ENCODE assay signal across 18 mouse cellular contexts in the genomic region with DNA sequence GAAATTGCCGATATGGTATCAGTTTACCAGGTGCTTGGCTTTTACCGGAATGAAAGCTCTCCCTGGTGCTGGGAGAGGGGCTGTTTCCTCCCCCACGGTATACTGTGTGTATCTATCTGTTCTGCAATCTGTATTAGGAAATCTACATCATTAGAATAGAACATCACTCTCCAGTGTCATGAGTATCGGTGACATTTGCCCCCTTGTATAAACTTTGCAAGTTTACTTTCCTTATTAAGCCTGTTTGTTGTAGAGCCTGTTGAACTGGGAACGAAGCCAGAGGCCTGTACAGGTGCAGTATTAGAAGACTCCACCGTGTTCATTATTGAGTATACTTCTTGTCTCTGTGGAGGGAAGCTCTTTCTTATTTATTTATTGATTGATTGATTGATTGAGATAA. TPM values are rescaled to one million over a fixed set of nuclear protein-coding genes. Genes with fewer than 3 reads are reported as not detected.
DNase-seq lines count a peak whose midpoint lies in the region; ATAC-seq and TF ChIP-seq lines count a peak whose summit lies in the region.
"Had no signal": no experiment of that assay in that cellular context is flagged by ENCODE, and none has a peak within 500 bp of the region (broad histone marks: within the 10 kb centered on the region; RNA-seq: fewer than 3 reads in every experiment).

No protein-coding gene starts in this region.

- H3K4me2 ChIP-seq in lung, embryonic 14.5 days = no peak overlapping the region
- H3K4me2 ChIP-seq in kidney, embryonic 15.5 days = no peak overlapping the region
- H3K4me2 ChIP-seq: embryonic facial prominence, embryonic 13.5 days; heart, embryonic 13.5 days; limb, embryonic 12.5 days had no signal

- H3K4me3 ChIP-seq in lung, embryonic 14.5 days (ENCODE audit: low read depth, low read length) = no peak overlapping the region
- H3K4me3 ChIP-seq in kidney, embryonic 15.5 days (replicated peaks) = no peak overlapping the region
- H3K4me3 ChIP-seq: embryonic facial prominence, embryonic 13.5 days; gastrocnemius, adult 2 months; heart, embryonic 13.5 days; limb, embryonic 12.5 days had no signal

- WGBS in lung, embryonic 14.5 days = 38% methylated on average over 6 of the region's 6 CpGs
- 63% methylated on average over 6 of the region's 6 CpGs for WGBS in kidney, embryonic 15.5 days

- H3K9me3 ChIP-seq in lung, embryonic 14.5 days (ENCODE audit: low read depth, low read length) = no peaks in the 10 kb centered on the region
- no peaks in the 10 kb centered on the region for H3K9me3 ChIP-seq in kidney, embryonic 15.5 days (replicated peaks)
- H3K9me3 ChIP-seq: embryonic facial prominence, embryonic 13.5 days; heart, embryonic 13.5 days; limb, embryonic 12.5 days had no signal

- H3K27ac ChIP-seq in lung, embryonic 14.5 days (ENCODE audit: low read depth) = no peak overlapping the region
- H3K27ac ChIP-seq in kidney, embryonic 15.5 days = no peak overlapping the region
- H3K27ac ChIP-seq: embryonic facial prominence, embryonic 13.5 days; gastrocnemius, adult 2 months; heart, embryonic 13.5 days; limb, embryonic 12.5 days had no signal

- ATAC-seq in lung, embryonic 14.5 days (ENCODE audit: insufficient read depth) = peak; percentile 39; the same call in 1 of the 2 replicates
- ATAC-seq in kidney, embryonic 15.5 days (replicated peaks; ENCODE audit: low FRiP score) = no peak
- ATAC-seq: forebrain, postnatal 0 days; midbrain, embryonic 16.5 days had no signal

- H3K4me1 ChIP-seq in lung, embryonic 14.5 days (ENCODE audit: insufficient read depth) = no peaks in the 10 kb centered on the region
- H3K4me1 ChIP-seq in kidney, embryonic 15.5 days = no peaks in the 10 kb centered on the region
- H3K4me1 ChIP-seq: embryonic facial prominence, embryonic 13.5 days; heart, embryonic 13.5 days; limb, embryonic 12.5 days had no signal

- no peak for TF ChIP-seq CTCF in lung, embryonic 14.5 days (IDR thresholded peaks at IDR 0.05; ENCODE audit: low read depth)

- no peaks in the 10 kb centered on the region for H3K27me3 ChIP-seq in lung, embryonic 14.5 days (ENCODE audit: insufficient read depth, low read length)
- H3K27me3 ChIP-seq in kidney, embryonic 15.5 days = no peaks in the 10 kb centered on the region
- H3K27me3 ChIP-seq: embryonic facial prominence, embryonic 13.5 days; heart, embryonic 13.5 days; limb, embryonic 12.5 days had no signal

- no peak overlapping the region for H3K9ac ChIP-seq in lung, embryonic 14.5 days
- no peak overlapping the region for H3K9ac ChIP-seq in kidney, embryonic 15.5 days
- H3K9ac ChIP-seq: embryonic facial prominence, embryonic 13.5 days; forebrain, postnatal 0 days; heart, embryonic 13.5 days; limb, embryonic 12.5 days had no signal

- H3K36me3 ChIP-seq in lung, embryonic 14.5 days (ENCODE audit: insufficient read depth) = no peaks in the 10 kb centered on the region
- H3K36me3 ChIP-seq in kidney, embryonic 15.5 days = no peaks in the 10 kb centered on the region
- H3K36me3 ChIP-seq: embryonic facial prominence, embryonic 13.5 days; heart, embryonic 13.5 days; limb, embryonic 12.5 days had no signal

- DNase-seq in urinary bladder, adult 18-20 months (ENCODE audit: low spot score in 2 of 2) = peak; percentile 21 to 29
- DNase-seq in urinary bladder, postnatal 25 days (ENCODE audit: low spot score) = no peak
- peak; percentile 50 for DNase-seq in lung, embryonic 14.5 days
- DNase-seq in lung, postnatal 25 days (ENCODE audit: low spot score) = peak; percentile 43
- no peak for DNase-seq in layer of hippocampus, postnatal 14 days (ENCODE audit: low spot score in 2 of 2)
- DNase-seq in adrenal gland, postnatal 25 days = no peak
- DNase-seq: adrenal gland, postnatal 36 days; cerebellum, adult 8-10 months; forebrain, postnatal 0 days; gastrocnemius, adult 2 months; heart, adult 11 months; kidney, postnatal 14 days; thymus, postnatal 14 days had no signal

RNA-seq across cellular contexts. Expression of gene Psma6, which starts 30.6 kb away (rescaled TPM):
- 423 and 432 TPM in 2 replicates for polyA plus RNA-seq in lung, embryonic 14.5 days (2014; fragmentation: Nextera tagmentation; extraction: Ambion mirVana)
- polyA plus RNA-seq in kidney, embryonic 15.5 days (2015; fragmentation: Nextera tagmentation; extraction: Ambion mirVana) = 405 and 435 TPM in 2 replicates
- total RNA-seq in layer of hippocampus, postnatal 14 days (2021) = 100 to 1,000 TPM; 140 to 142 TPM
- 216 and 229 TPM in 2 replicates for total RNA-seq in adrenal gland, postnatal 25 days (2021)

RNA-seq across cellular contexts. Expression of gene Ppp2r3c, which starts 50.6 kb away (rescaled TPM):
- 14.3 and 14.8 TPM in 2 replicates for polyA plus RNA-seq in lung, embryonic 14.5 days (2014; fragmentation: Nextera tagmentation; extraction: Ambion mirVana)
- 15.3 and 16.2 TPM in 2 replicates for polyA plus RNA-seq in kidney, embryonic 15.5 days (2015; fragmentation: Nextera tagmentation; extraction: Ambion mirVana)
- total RNA-seq in layer of hippocampus, postnatal 14 days (2021) = 10 to 100 TPM; 12.4 to 14.1 TPM
- 10.8 and 11.3 TPM in 2 replicates for total RNA-seq in adrenal gland, postnatal 25 days (2021)

RNA-seq across cellular contexts. Expression of gene 1110008L16Rik, which starts 54.0 kb away (rescaled TPM):
- polyA plus RNA-seq in lung, embryonic 14.5 days (2014; fragmentation: Nextera tagmentation; extraction: Ambion mirVana) = 15.4 and 17.1 TPM in 2 replicates
- 15.9 and 16.5 TPM in 2 replicates for polyA plus RNA-seq in kidney, embryonic 15.5 days (2015; fragmentation: Nextera tagmentation; extraction: Ambion mirVana)
- 10 to 100 TPM in 1 of 2 experiments, 1 to 10 TPM in 1; 8.1 to 10.4 TPM for total RNA-seq in layer of hippocampus, postnatal 14 days (2021)
- 19.3 and 21.3 TPM in 2 replicates for total RNA-seq in adrenal gland, postnatal 25 days (2021)

Comparison
In these comparisons a context has a peak if more than half of its experiments do, and no peak if none do; other contexts are left out.
1. DNase-seq: peak in urinary bladder, adult 18-20 months (2 of 2), lung, embryonic 14.5 days (single experiment) and lung, postnatal 25 days (single experiment); none in urinary bladder, postnatal 25 days (single experiment), layer of hippocampus, postnatal 14 days (0 of 2) and adrenal gland, postnatal 25 days (single experiment).